25 mouse cellular contexts compared by ENCODE assay signal in the genomic region with DNA sequence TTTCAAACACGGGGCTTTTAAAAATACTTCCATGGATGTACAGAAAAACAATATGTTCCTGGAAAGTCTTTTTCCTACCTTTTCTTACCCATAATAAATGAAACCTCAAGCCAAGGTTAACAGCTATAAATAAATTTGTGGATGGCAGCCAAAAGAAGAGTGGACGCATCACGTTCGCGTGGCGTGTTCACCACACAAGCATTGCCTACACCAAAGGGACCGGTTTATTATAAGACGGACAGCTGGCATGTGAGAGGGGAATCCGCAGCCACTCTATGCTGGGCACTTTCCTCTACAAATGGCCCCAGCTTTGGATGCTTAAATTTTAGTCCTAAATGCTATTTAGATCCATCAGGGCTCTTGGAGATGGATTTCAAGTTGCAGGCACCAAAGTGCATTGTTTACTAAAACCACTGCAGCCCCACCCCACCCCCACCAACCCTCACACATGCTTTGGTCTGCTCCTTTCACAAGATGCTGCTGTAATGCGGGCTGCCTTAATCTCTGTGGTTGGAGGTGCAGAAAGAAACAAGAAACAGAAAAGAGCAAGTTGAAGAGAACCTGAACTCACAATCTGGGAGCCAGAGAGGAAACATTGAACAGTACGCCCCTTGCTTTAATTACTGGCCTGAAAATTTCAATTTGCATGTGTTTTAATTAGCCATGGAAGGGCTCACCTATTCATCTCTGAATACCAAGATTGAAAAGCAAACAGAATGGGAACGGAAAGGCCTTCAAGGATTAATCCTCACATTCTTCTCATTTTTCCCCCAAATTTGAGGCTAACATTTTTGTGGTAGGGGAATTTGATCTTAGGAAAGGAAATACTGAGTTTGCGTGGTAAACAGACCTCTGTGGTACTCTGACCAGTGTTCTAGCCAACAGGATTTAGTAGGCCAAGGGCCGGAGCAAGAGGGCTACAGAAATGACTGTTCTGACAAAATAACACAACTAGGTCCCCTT.
DNase-seq lines count a peak whose midpoint lies in the region; ATAC-seq lines count a peak whose summit lies in the region.
"Had no signal": no experiment of that assay in that cellular context is flagged by ENCODE, and none has a peak within 500 bp of the region (broad histone marks: within the 10 kb centered on the region; RNA-seq: fewer than 3 reads in every experiment).

No protein-coding gene starts in this region.

- no peak for ATAC-seq in midbrain, embryonic 12.5 days (ENCODE audit: low FRiP score, low read depth)
- ATAC-seq: liver, embryonic 12.5 days had no signal

- no peak overlapping the region for H3K4me3 ChIP-seq in midbrain, embryonic 12.5 days
- H3K4me3 ChIP-seq in limb, embryonic 10.5 days = no peak overlapping the region
- H3K4me3 ChIP-seq: embryonic facial prominence, embryonic 13.5 days; gastrocnemius, adult 2 months; heart, embryonic 12.5 days; left cerebral cortex, adult 2 months; liver, embryonic 12.5 days; megakaryocyte, embryonic 14.5 days; myocyte; stomach, embryonic 15.5 days had no signal

- no peaks in the 10 kb centered on the region for H3K9me3 ChIP-seq in midbrain, embryonic 12.5 days
- no peaks in the 10 kb centered on the region for H3K9me3 ChIP-seq in limb, embryonic 10.5 days (replicated peaks)
- H3K9me3 ChIP-seq: embryonic facial prominence, embryonic 13.5 days; heart, embryonic 12.5 days; liver, embryonic 12.5 days; stomach, embryonic 15.5 days had no signal

- H3K27me3 ChIP-seq in midbrain, embryonic 12.5 days = no peaks in the 10 kb centered on the region
- no peaks in the 10 kb centered on the region for H3K27me3 ChIP-seq in limb, embryonic 10.5 days (ENCODE audit: low read depth, poor library complexity, severe bottlenecking)
- H3K27me3 ChIP-seq: embryonic facial prominence, embryonic 13.5 days; heart, embryonic 12.5 days; liver, embryonic 12.5 days; megakaryocyte, embryonic 14.5 days; stomach, embryonic 15.5 days had no signal

- H3K27ac ChIP-seq in midbrain, embryonic 12.5 days (replicated peaks) = 0 out of 2 replicates have a peak overlapping the region, but pooled peaks have one; percentile 1
- H3K27ac ChIP-seq in limb, embryonic 10.5 days = no peak overlapping the region
- H3K27ac ChIP-seq: embryonic facial prominence, embryonic 13.5 days; gastrocnemius, adult 2 months; kidney, postnatal 0 days; liver, embryonic 12.5 days; stomach, embryonic 15.5 days had no signal

- H3K36me3 ChIP-seq in midbrain, embryonic 12.5 days = no peaks in the 10 kb centered on the region
- H3K36me3 ChIP-seq in limb, embryonic 10.5 days = no peaks in the 10 kb centered on the region
- H3K36me3 ChIP-seq: embryonic facial prominence, embryonic 13.5 days; heart, embryonic 12.5 days; liver, embryonic 12.5 days; stomach, embryonic 15.5 days had no signal

- H3K9ac ChIP-seq in midbrain, embryonic 12.5 days (replicated peaks) = no peak overlapping the region
- H3K9ac ChIP-seq: embryonic facial prominence, embryonic 13.5 days; heart, embryonic 12.5 days; liver, embryonic 12.5 days; stomach, embryonic 15.5 days had no signal

- peaks cover 28% of the 10 kb centered on the region for H3K4me1 ChIP-seq in midbrain, embryonic 12.5 days
- no peaks in the 10 kb centered on the region for H3K4me1 ChIP-seq in limb, embryonic 10.5 days
- H3K4me1 ChIP-seq: liver, embryonic 12.5 days; megakaryocyte, embryonic 14.5 days; stomach, embryonic 15.5 days had no signal

- intact Hi-C loops in heart, postnatal 25 days (cut with DNase I) = no loop called here

- H3K4me2 ChIP-seq in midbrain, embryonic 12.5 days (replicated peaks) = no peak overlapping the region
- H3K4me2 ChIP-seq: embryonic facial prominence, embryonic 13.5 days; heart, embryonic 12.5 days; liver, embryonic 12.5 days; stomach, embryonic 15.5 days had no signal

- DNase-seq in heart, adult 11 months = peak; percentile 81
- no peak for DNase-seq in heart, postnatal 25 days (ENCODE audit: low spot score)
- peak; percentile 92 for DNase-seq in Muller cell, postnatal 12 days (ENCODE audit: inconsistent ontology term)
- peak; percentile 22 for DNase-seq in fibroblast of lung, adult 2 months (ENCODE audit: low read depth)
- no peak for DNase-seq in kidney, postnatal 25 days
- DNase-seq in right cerebral cortex, adult 2 months (ENCODE audit: low spot score in 2 of 2) = no peak
- DNase-seq in limb, embryonic 10.5 days (ENCODE audit: low spot score) = no peak
- DNase-seq: adrenal gland, postnatal 14 days; cerebellum, adult 11-12 months; gastrocnemius, adult 2 months; heart, postnatal 4 days; kidney, adult 11 months; lung, adult 2 months; right cerebral cortex, postnatal 25 days; thymus, adult 18-20 months; thymus, postnatal 4 days had no signal

- WGBS in midbrain, embryonic 12.5 days = 53% methylated on average over 14 of the region's 14 CpGs
- 90% methylated on average over 14 of the region's 14 CpGs for WGBS in limb, embryonic 10.5 days

Comparison
In these comparisons a context has a peak if more than half of its experiments do, and no peak if none do; other contexts are left out.
1. DNase-seq: peak in heart, adult 11 months (single experiment), Muller cell, postnatal 12 days (single experiment) and fibroblast of lung, adult 2 months (single experiment); none in heart, postnatal 25 days (single experiment), kidney, postnatal 25 days (0 of 2), right cerebral cortex, adult 2 months (0 of 2) and limb, embryonic 10.5 days (single experiment).